Mouse (Mus musculus): Measurements from ENCODE around the gene Mrps10. TPM values are rescaled to one million over a fixed set of nuclear protein-coding genes. Genes with fewer than 3 reads are reported as not detected.

The Mrps10 gene
- polyA plus RNA-seq, 1 experiment from 2014 or later: 39.2 TPM

- Histone ChIP-seq H3K27me3 (no peaks in the 10 kb centered on the region), H3K9me3 (replicated peaks) (no peaks in the 10 kb centered on the region), H3K36me3 (replicated peaks) (peaks cover 27% of the 10 kb centered on the region), H3K27ac (replicated peaks) (no peak overlapping the region), H3K4me2 (no peak overlapping the region), H3K4me3 (replicated peaks) (no peak overlapping the region), H3K4me1 (replicated peaks) (no peaks in the 10 kb centered on the region), H3K9ac (no peak overlapping the region)
- ATAC-seq (ENCODE audit: insufficient read depth): no peak
- WGBS (ENCODE audit: insufficient replicate concordance): 67% methylated on average over 4 of the region's 4 CpGs
Observed at GRCm38 (mm10) chr17:47383266-47383665, 14.6 kb downstream of the Mrps10 start.

- no peak for ATAC-seq (ENCODE audit: insufficient read depth)
- Histone ChIP-seq H3K4me1 (replicated peaks) (no peaks in the 10 kb centered on the region), H3K36me3 (replicated peaks) (peaks cover 20% of the 10 kb centered on the region), H3K27ac (replicated peaks) (no peak overlapping the region), H3K4me2 (no peak overlapping the region), H3K9ac (no peak overlapping the region), H3K27me3 (no peaks in the 10 kb centered on the region), H3K9me3 (replicated peaks) (no peaks in the 10 kb centered on the region), H3K4me3 (replicated peaks) (no peak overlapping the region)
- WGBS (ENCODE audit: insufficient replicate concordance): 77% methylated on average over 3 of the region's 3 CpGs
Observed at GRCm38 (mm10) chr17:47384064-47384463, 15.4 kb downstream of the Mrps10 start.

GRCm38 (mm10) chr17:47385145-47385544 is 16.5 kb downstream of the Mrps10 start, which contains the start of gene Guca1b:
Gene Guca1b, plus strand, starts transcription at chr17:47385393.
- no peaks in the 10 kb centered on the region for H3K9me3 ChIP-seq (replicated peaks)
- H3K9ac ChIP-seq: no peak within 1 kb of the TSS
- H3K27me3 ChIP-seq: no peaks in the 10 kb centered on the region
- 49% methylated on average over 10 of the region's 10 CpGs for WGBS (ENCODE audit: insufficient replicate concordance)
- H3K4me1 ChIP-seq (replicated peaks): no peaks in the 10 kb centered on the region
- H3K4me2 ChIP-seq: no peak within 1 kb of the TSS
- H3K27ac ChIP-seq (replicated peaks): no peak within 1 kb of the TSS
- ATAC-seq (ENCODE audit: insufficient read depth): no peak
- peaks cover 10% of the 10 kb centered on the region; the same call in 1 of the 2 replicates for H3K36me3 ChIP-seq (replicated peaks)
- no peak within 1 kb of the TSS for H3K4me3 ChIP-seq (replicated peaks)

- Histone ChIP-seq H3K9ac (no peak overlapping the region), H3K4me3 (replicated peaks) (no peak overlapping the region), H3K36me3 (replicated peaks) (peaks cover 3% of the 10 kb centered on the region; the same call in 1 of the 2 replicates), H3K9me3 (replicated peaks) (no peaks in the 10 kb centered on the region), H3K4me1 (replicated peaks) (no peaks in the 10 kb centered on the region), H3K27me3 (no peaks in the 10 kb centered on the region), H3K27ac (replicated peaks) (no peak overlapping the region), H3K4me2 (no peak overlapping the region)
- WGBS (ENCODE audit: insufficient replicate concordance): 50% methylated on average over 4 of the region's 4 CpGs
- ATAC-seq (ENCODE audit: insufficient read depth): no peak
Observed at GRCm38 (mm10) chr17:47386649-47387048, 18.0 kb downstream of the Mrps10 start.

GRCm38 (mm10) chr17:47394223-47394869 is 25.7 kb downstream of the Mrps10 start:
- Histone ChIP-seq H3K27me3 (peaks cover 21% of the 10 kb centered on the region), H3K9ac (no peak overlapping the region), H3K36me3 (replicated peaks) (no peaks in the 10 kb centered on the region), H3K4me2 (peak overlapping the region; percentile 71), H3K9me3 (replicated peaks) (no peaks in the 10 kb centered on the region), H3K4me3 (replicated peaks) (peak overlapping the region; percentile 49), H3K27ac (replicated peaks) (no peak overlapping the region), H3K4me1 (replicated peaks) (peaks cover 16% of the 10 kb centered on the region)
- ATAC-seq (ENCODE audit: insufficient read depth): no peak; the same call in 1 of the 2 replicates
- 16% methylated on average over 24 of the region's 24 CpGs for WGBS (ENCODE audit: insufficient replicate concordance)

- no peak overlapping the region for H3K9ac ChIP-seq
- H3K27me3 ChIP-seq: peaks cover 30% of the 10 kb centered on the region
- H3K4me3 ChIP-seq (replicated peaks): peak overlapping the region; percentile 49
- H3K36me3 ChIP-seq (replicated peaks): no peaks in the 10 kb centered on the region
- under 1% methylated on average over 20 of the region's 20 CpGs for WGBS (ENCODE audit: insufficient replicate concordance)
- H3K4me2 ChIP-seq: peak overlapping the region; percentile 71
- peaks cover 16% of the 10 kb centered on the region for H3K4me1 ChIP-seq (replicated peaks)
- no peaks in the 10 kb centered on the region for H3K9me3 ChIP-seq (replicated peaks)
- ATAC-seq (ENCODE audit: insufficient read depth): peak; percentile 83
- no peak overlapping the region for H3K27ac ChIP-seq (replicated peaks)
Observed at GRCm38 (mm10) chr17:47395376-47395913, 26.8 kb downstream of the Mrps10 start.

GRCm38 (mm10) chr17:47399091-47399490 is 30.4 kb downstream of the Mrps10 start:
- no peak overlapping the region for H3K4me3 ChIP-seq (replicated peaks)
- peaks cover 39% of the 10 kb centered on the region for H3K27me3 ChIP-seq
- H3K9me3 ChIP-seq (replicated peaks): no peaks in the 10 kb centered on the region
- no peak overlapping the region for H3K9ac ChIP-seq
- no peak overlapping the region for H3K27ac ChIP-seq (replicated peaks)
- ATAC-seq (ENCODE audit: insufficient read depth): no peak
- H3K4me2 ChIP-seq: no peak overlapping the region
- H3K4me1 ChIP-seq (replicated peaks): peaks cover 16% of the 10 kb centered on the region
- H3K36me3 ChIP-seq (replicated peaks): no peaks in the 10 kb centered on the region
- 64% methylated on average over 8 of the region's 8 CpGs for WGBS (ENCODE audit: insufficient replicate concordance)

- H3K4me3 ChIP-seq (replicated peaks): no peak within 1 kb of the TSS
- H3K9ac ChIP-seq: no peak within 1 kb of the TSS
- no peak for ATAC-seq (ENCODE audit: insufficient read depth)
- H3K27ac ChIP-seq (replicated peaks): no peak within 1 kb of the TSS
- H3K9me3 ChIP-seq (replicated peaks): no peaks in the 10 kb centered on the region
- no peaks in the 10 kb centered on the region for H3K36me3 ChIP-seq (replicated peaks)
- H3K27me3 ChIP-seq: peaks cover 34% of the 10 kb centered on the region
- no peak within 1 kb of the TSS for H3K4me2 ChIP-seq
- peaks cover 5% of the 10 kb centered on the region for H3K4me1 ChIP-seq (replicated peaks)
- WGBS (ENCODE audit: insufficient replicate concordance): 55% methylated on average over 10 of the region's 10 CpGs
Observed at GRCm38 (mm10) chr17:47400451-47400850, 31.8 kb downstream of the Mrps10 start, which contains the start of gene Guca1a. Gene Guca1a, minus strand, starts transcription at chr17:47400584.

- no peaks in the 10 kb centered on the region for H3K9me3 ChIP-seq (replicated peaks)
- no peak for ATAC-seq (ENCODE audit: insufficient read depth)
- H3K4me2 ChIP-seq: no peak overlapping the region
- H3K4me3 ChIP-seq (replicated peaks): no peak overlapping the region
- peaks cover 72% of the 10 kb centered on the region for H3K27me3 ChIP-seq
- WGBS (ENCODE audit: insufficient replicate concordance): 40% methylated on average over 10 of the region's 10 CpGs
- H3K4me1 ChIP-seq (replicated peaks): 0 out of 2 replicates have a peak, but pooled peaks cover 3% of the 10 kb centered on the region
- no peak overlapping the region for H3K9ac ChIP-seq
- no peak overlapping the region for H3K27ac ChIP-seq (replicated peaks)
- no peaks in the 10 kb centered on the region for H3K36me3 ChIP-seq (replicated peaks)
Observed at GRCm38 (mm10) chr17:47407717-47408557, 39.2 kb downstream of the Mrps10 start.

- no peaks in the 10 kb centered on the region for H3K36me3 ChIP-seq (replicated peaks)
- no peak overlapping the region for H3K9ac ChIP-seq
- ATAC-seq (ENCODE audit: insufficient read depth): no peak
- H3K4me2 ChIP-seq: no peak overlapping the region
- no peak overlapping the region for H3K27ac ChIP-seq (replicated peaks)
- peaks cover 72% of the 10 kb centered on the region for H3K27me3 ChIP-seq
- no peaks in the 10 kb centered on the region for H3K9me3 ChIP-seq (replicated peaks)
- H3K4me1 ChIP-seq (replicated peaks): 0 out of 2 replicates have a peak, but pooled peaks cover 3% of the 10 kb centered on the region
- 12% methylated on average over 8 of the region's 8 CpGs for WGBS (ENCODE audit: insufficient replicate concordance)
- H3K4me3 ChIP-seq (replicated peaks): no peak overlapping the region
Observed at GRCm38 (mm10) chr17:47408558-47408898, 39.8 kb downstream of the Mrps10 start.

Data from liver, embryonic 15.5 days (tissue).